Mouse (Mus musculus): ENCODE measurements around the gene Lrrc19. TPM values are rescaled to one million over a fixed set of nuclear protein-coding genes. Genes with fewer than 3 reads are reported as not detected.
A peak's percentile ranks its signal among the peaks of the same experiment; 100 is the strongest.
"Not testable (repeated sequence)": the region's sequence is repeated elsewhere in the genome, so short reads cannot be mapped to it uniquely, and the experiment has no call there.

The Lrrc19 gene
- 0.07 and 0.43 TPM in 2 replicates for polyA plus RNA-seq (2014; fragmentation: Nextera tagmentation; extraction: Ambion mirVana)

- H3K4me3 ChIP-seq (ENCODE audit: low read depth, low read length), result no peak within 1 kb of the TSS
- no peak for ATAC-seq (replicated peaks; ENCODE audit: insufficient number of reproducible peaks, low FRiP score, low TSS enrichment)
- H3K4me2 ChIP-seq, result no peak within 1 kb of the TSS
- H3K9ac ChIP-seq (ENCODE audit: low read depth, low read length), result no peak within 1 kb of the TSS
- 81% methylated on average over 3 of the region's 3 CpGs for WGBS (ENCODE audit: insufficient replicate concordance)
- no peaks in the 10 kb centered on the region for H3K4me1 ChIP-seq (ENCODE audit: control insufficient read depth, insufficient read depth, low read length)
- H3K27me3 ChIP-seq (ENCODE audit: control insufficient read depth, insufficient read depth, low read length), result no peaks in the 10 kb centered on the region
- no peaks in the 10 kb centered on the region for H3K9me3 ChIP-seq (replicated peaks; ENCODE audit: control insufficient read depth, low read length)
- no peaks in the 10 kb centered on the region; the same call in 1 of the 2 replicates for H3K36me3 ChIP-seq (ENCODE audit: control insufficient read depth, insufficient read depth, low read length)
- H3K27ac ChIP-seq (ENCODE audit: low read depth, low read length), result no peak within 1 kb of the TSS
Measured at GRCm38 (mm10) chr4:94649920-94650319, at the start of gene Lrrc19. Gene Lrrc19 (minus strand): TSS chr4:94650144.

- no peak overlapping the region for H3K27ac ChIP-seq (ENCODE audit: low read depth, low read length)
- H3K9ac ChIP-seq (ENCODE audit: low read depth, low read length), result no peak overlapping the region
- H3K36me3 ChIP-seq (ENCODE audit: control insufficient read depth, insufficient read depth, low read length), result no peaks in the 10 kb centered on the region
- WGBS (ENCODE audit: insufficient replicate concordance), result 49% methylated on average over 3 of the region's 3 CpGs
- H3K4me3 ChIP-seq (ENCODE audit: low read depth, low read length), result no peak overlapping the region
- H3K9me3 ChIP-seq (replicated peaks; ENCODE audit: control insufficient read depth, low read length), result no peaks in the 10 kb centered on the region
- no peak for ATAC-seq (replicated peaks; ENCODE audit: insufficient number of reproducible peaks, low FRiP score, low TSS enrichment)
- no peaks in the 10 kb centered on the region for H3K27me3 ChIP-seq (ENCODE audit: control insufficient read depth, insufficient read depth, low read length)
- H3K4me2 ChIP-seq, result no peak overlapping the region
- no peaks in the 10 kb centered on the region for H3K4me1 ChIP-seq (ENCODE audit: control insufficient read depth, insufficient read depth, low read length)
Measured at GRCm38 (mm10) chr4:94696368-94696767, 46.4 kb upstream of the Lrrc19 start.

- H3K36me3 ChIP-seq (ENCODE audit: control insufficient read depth, insufficient read depth, low read length), result no peaks in the 10 kb centered on the region
- H3K9me3 ChIP-seq (replicated peaks; ENCODE audit: control insufficient read depth, low read length), result no peaks in the 10 kb centered on the region
- H3K9ac ChIP-seq (ENCODE audit: low read depth, low read length), result no peak overlapping the region
- no peak overlapping the region for H3K4me3 ChIP-seq (ENCODE audit: low read depth, low read length)
- no peak for ATAC-seq (replicated peaks; ENCODE audit: insufficient number of reproducible peaks, low FRiP score, low TSS enrichment)
- WGBS (ENCODE audit: insufficient replicate concordance), result 56% methylated on average over 2 of the region's 2 CpGs
- no peak overlapping the region for H3K27ac ChIP-seq (ENCODE audit: low read depth, low read length)
- no peaks in the 10 kb centered on the region for H3K27me3 ChIP-seq (ENCODE audit: control insufficient read depth, insufficient read depth, low read length)
- H3K4me1 ChIP-seq (ENCODE audit: control insufficient read depth, insufficient read depth, low read length), result no peaks in the 10 kb centered on the region
- no peak overlapping the region for H3K4me2 ChIP-seq
Measured at GRCm38 (mm10) chr4:94692175-94692574, 42.2 kb upstream of the Lrrc19 start.

- no peaks in the 10 kb centered on the region for H3K4me1 ChIP-seq (ENCODE audit: control insufficient read depth, insufficient read depth, low read length)
- no peaks in the 10 kb centered on the region for H3K27me3 ChIP-seq (ENCODE audit: control insufficient read depth, insufficient read depth, low read length)
- no peak overlapping the region for H3K27ac ChIP-seq (ENCODE audit: low read depth, low read length)
- no peaks in the 10 kb centered on the region for H3K9me3 ChIP-seq (replicated peaks; ENCODE audit: control insufficient read depth, low read length)
- no peak for ATAC-seq (replicated peaks; ENCODE audit: insufficient number of reproducible peaks, low FRiP score, low TSS enrichment)
- no peak overlapping the region for H3K4me3 ChIP-seq (ENCODE audit: low read depth, low read length)
- WGBS (ENCODE audit: insufficient replicate concordance), result 58% methylated on average over 4 of the region's 4 CpGs
- no peak overlapping the region for H3K9ac ChIP-seq (ENCODE audit: low read depth, low read length)
- no peak overlapping the region for H3K4me2 ChIP-seq
- no peaks in the 10 kb centered on the region for H3K36me3 ChIP-seq (ENCODE audit: control insufficient read depth, insufficient read depth, low read length)
Measured at GRCm38 (mm10) chr4:94691078-94691477, 41.1 kb upstream of the Lrrc19 start.

GRCm38 (mm10) chr4:94689804-94690203 is 39.9 kb upstream of the Lrrc19 start:
- WGBS (ENCODE audit: insufficient replicate concordance), result 69% methylated on average over 2 of the region's 2 CpGs
- not testable (repeated sequence) for H3K27ac ChIP-seq (ENCODE audit: low read depth, low read length)

GRCm38 (mm10) chr4:94683305-94683704 is 33.4 kb upstream of the Lrrc19 start:
- H3K36me3 ChIP-seq (ENCODE audit: control insufficient read depth, insufficient read depth, low read length), result no peaks in the 10 kb centered on the region
- ATAC-seq (replicated peaks; ENCODE audit: insufficient number of reproducible peaks, low FRiP score, low TSS enrichment), result no peak
- no peaks in the 10 kb centered on the region for H3K27me3 ChIP-seq (ENCODE audit: control insufficient read depth, insufficient read depth, low read length)
- WGBS (ENCODE audit: insufficient replicate concordance), result 57% methylated on average over 5 of the region's 5 CpGs
- no peak overlapping the region for H3K4me2 ChIP-seq
- no peak overlapping the region for H3K4me3 ChIP-seq (ENCODE audit: low read depth, low read length)
- H3K9me3 ChIP-seq (replicated peaks; ENCODE audit: control insufficient read depth, low read length), result no peaks in the 10 kb centered on the region
- H3K4me1 ChIP-seq (ENCODE audit: control insufficient read depth, insufficient read depth, low read length), result no peaks in the 10 kb centered on the region
- 0 out of 2 replicates have a peak overlapping the region, but pooled peaks have one; percentile 5 for H3K27ac ChIP-seq (ENCODE audit: low read depth, low read length)
- no peak overlapping the region for H3K9ac ChIP-seq (ENCODE audit: low read depth, low read length)

More at GRCm38 (mm10) chr4:94689804-94690203, 39.9 kb upstream of the Lrrc19 start:
- not testable (repeated sequence) for H3K4me1 ChIP-seq (ENCODE audit: control insufficient read depth, insufficient read depth, low read length); ATAC-seq (replicated peaks; ENCODE audit: insufficient number of reproducible peaks, low FRiP score, low TSS enrichment); H3K4me3 ChIP-seq (ENCODE audit: low read depth, low read length); H3K4me2 ChIP-seq; H3K36me3 ChIP-seq (ENCODE audit: control insufficient read depth, insufficient read depth, low read length); H3K9ac ChIP-seq (ENCODE audit: low read depth, low read length); H3K9me3 ChIP-seq (replicated peaks; ENCODE audit: control insufficient read depth, low read length); H3K27me3 ChIP-seq (ENCODE audit: control insufficient read depth, insufficient read depth, low read length)

- H3K9me3 ChIP-seq (replicated peaks; ENCODE audit: control insufficient read depth, low read length), result no peaks in the 10 kb centered on the region
- H3K27ac ChIP-seq (ENCODE audit: low read depth, low read length), result no peak overlapping the region
- H3K9ac ChIP-seq (ENCODE audit: low read depth, low read length), result no peak overlapping the region
- no peak overlapping the region for H3K4me3 ChIP-seq (ENCODE audit: low read depth, low read length)
- H3K27me3 ChIP-seq (ENCODE audit: control insufficient read depth, insufficient read depth, low read length), result no peaks in the 10 kb centered on the region
- ATAC-seq (replicated peaks; ENCODE audit: insufficient number of reproducible peaks, low FRiP score, low TSS enrichment), result no peak
- WGBS (ENCODE audit: insufficient replicate concordance), result 31% methylated on average over 1 of the region's 1 CpGs
- no peak overlapping the region for H3K4me2 ChIP-seq
- no peaks in the 10 kb centered on the region for H3K4me1 ChIP-seq (ENCODE audit: control insufficient read depth, insufficient read depth, low read length)
- H3K36me3 ChIP-seq (ENCODE audit: control insufficient read depth, insufficient read depth, low read length), result no peaks in the 10 kb centered on the region
Measured at GRCm38 (mm10) chr4:94682029-94682428, 32.1 kb upstream of the Lrrc19 start.

- H3K36me3 ChIP-seq (ENCODE audit: control insufficient read depth, insufficient read depth, low read length), result no peaks in the 10 kb centered on the region
- WGBS (ENCODE audit: insufficient replicate concordance), result 82% methylated on average over 2 of the region's 2 CpGs
- H3K4me2 ChIP-seq, result no peak overlapping the region
- H3K27me3 ChIP-seq (ENCODE audit: control insufficient read depth, insufficient read depth, low read length), result no peaks in the 10 kb centered on the region
- H3K27ac ChIP-seq (ENCODE audit: low read depth, low read length), result no peak overlapping the region
- no peaks in the 10 kb centered on the region for H3K4me1 ChIP-seq (ENCODE audit: control insufficient read depth, insufficient read depth, low read length)
- H3K9me3 ChIP-seq (replicated peaks; ENCODE audit: control insufficient read depth, low read length), result no peaks in the 10 kb centered on the region
- no peak overlapping the region for H3K9ac ChIP-seq (ENCODE audit: low read depth, low read length)
- ATAC-seq (replicated peaks; ENCODE audit: insufficient number of reproducible peaks, low FRiP score, low TSS enrichment), result no peak
- H3K4me3 ChIP-seq (ENCODE audit: low read depth, low read length), result no peak overlapping the region
Measured at GRCm38 (mm10) chr4:94681181-94681580, 31.2 kb upstream of the Lrrc19 start.

- no peak for ATAC-seq (replicated peaks; ENCODE audit: insufficient number of reproducible peaks, low FRiP score, low TSS enrichment)
- no peak overlapping the region for H3K4me3 ChIP-seq (ENCODE audit: low read depth, low read length)
- WGBS (ENCODE audit: insufficient replicate concordance), result 81% methylated on average over 2 of the region's 2 CpGs
- no peaks in the 10 kb centered on the region for H3K36me3 ChIP-seq (ENCODE audit: control insufficient read depth, insufficient read depth, low read length)
- no peak overlapping the region for H3K4me2 ChIP-seq
- H3K9me3 ChIP-seq (replicated peaks; ENCODE audit: control insufficient read depth, low read length), result no peaks in the 10 kb centered on the region
- H3K4me1 ChIP-seq (ENCODE audit: control insufficient read depth, insufficient read depth, low read length), result no peaks in the 10 kb centered on the region
- no peaks in the 10 kb centered on the region for H3K27me3 ChIP-seq (ENCODE audit: control insufficient read depth, insufficient read depth, low read length)
- H3K27ac ChIP-seq (ENCODE audit: low read depth, low read length), result no peak overlapping the region
- H3K9ac ChIP-seq (ENCODE audit: low read depth, low read length), result no peak overlapping the region
Measured at GRCm38 (mm10) chr4:94680662-94681061, 30.7 kb upstream of the Lrrc19 start.

All from heart, embryonic 11.5 days (tissue).